Mouse (Mus musculus): ENCODE data around the gene Snrnp70.

DNA sequence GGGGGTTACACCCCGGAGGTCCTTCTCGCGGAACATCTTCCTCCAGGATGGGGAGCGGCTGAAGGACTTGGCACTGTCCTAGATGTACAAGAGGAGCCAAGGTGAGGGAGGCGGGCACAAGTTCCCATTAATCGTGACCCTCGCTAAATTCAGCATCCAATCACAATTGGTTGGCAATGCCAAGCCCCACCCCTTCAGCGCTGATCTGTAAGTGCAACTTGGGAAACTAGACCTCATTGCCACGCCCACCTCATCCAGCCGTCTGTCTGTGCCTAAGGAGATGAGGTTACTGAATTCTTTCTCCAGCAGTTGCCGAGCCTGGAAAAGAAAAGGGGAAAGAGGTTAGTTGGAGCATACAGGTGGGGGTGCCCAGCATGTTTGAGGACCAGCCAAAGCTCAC is 54.9 kb downstream of the Snrnp70 start:
- TF ChIP-seq CTCF (IDR thresholded peaks at IDR 0.05; ENCODE audit: low read depth, low read length) (no peak), POLR2A (IDR thresholded peaks at IDR 0.05; ENCODE audit: extremely low read depth, insufficient read depth, low read length) (no peak)
